Mouse (Mus musculus) spleen, postnatal 10 days (tissue): Measurements from ENCODE around the gene Nt5e.

Source experiments
- DNase-seq, 2 experiments: peaks; one replicate each; pipeline ENCODE4 v3.0.0; 2021 to 2022; ENCODE audit warnings: low spot score in 2 of 2

Gene Nt5e

GRCm38 (mm10) chr9:88344424-88344823, 17.4 kb downstream of the Nt5e start:
- no peak for DNase-seq

- no peak for DNase-seq
Observed at GRCm38 (mm10) chr9:88346857-88347256, 19.9 kb downstream of the Nt5e start.

DNA sequence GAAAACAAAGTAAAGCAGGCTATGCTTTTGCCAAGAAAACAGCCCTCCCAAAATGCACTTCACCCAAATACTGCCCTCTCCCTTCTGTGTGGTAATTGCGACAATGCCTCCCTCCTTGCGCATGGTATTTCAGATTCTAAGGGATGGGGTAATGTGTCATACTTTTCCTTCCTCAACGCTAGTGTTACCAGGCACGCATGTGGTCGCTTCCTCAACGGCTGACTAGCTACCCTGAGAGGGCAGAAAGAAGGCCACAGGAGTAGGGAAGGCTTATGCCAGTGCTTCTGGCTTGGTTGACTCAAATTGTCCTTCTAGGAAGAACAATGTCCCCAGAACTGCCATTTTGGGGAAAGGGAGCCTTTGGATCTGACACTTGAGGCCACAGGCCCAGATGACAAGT, 21.6 kb downstream of the Nt5e start:
- DNase-seq: no peak

DNA sequence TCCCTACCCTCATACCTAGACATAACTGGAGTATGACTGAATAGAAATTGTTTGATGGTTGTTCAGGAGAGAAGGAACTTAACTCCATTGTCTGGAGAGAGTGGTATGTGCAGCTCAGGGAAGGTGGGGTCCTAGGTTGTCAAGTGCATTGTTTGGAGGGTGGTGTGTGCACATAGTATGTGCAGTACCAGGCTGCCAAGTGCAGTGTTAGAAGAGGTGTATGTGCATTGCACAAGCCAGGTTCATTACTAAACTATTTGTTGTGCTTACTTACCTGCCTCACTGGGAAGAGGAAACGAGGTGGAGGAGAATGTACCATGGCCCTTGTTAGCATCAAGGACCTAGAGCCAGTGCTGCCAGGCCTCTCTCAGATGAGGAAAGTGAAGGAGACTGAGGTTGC, 23.3 kb downstream of the Nt5e start:
- DNase-seq: no peak

DNA sequence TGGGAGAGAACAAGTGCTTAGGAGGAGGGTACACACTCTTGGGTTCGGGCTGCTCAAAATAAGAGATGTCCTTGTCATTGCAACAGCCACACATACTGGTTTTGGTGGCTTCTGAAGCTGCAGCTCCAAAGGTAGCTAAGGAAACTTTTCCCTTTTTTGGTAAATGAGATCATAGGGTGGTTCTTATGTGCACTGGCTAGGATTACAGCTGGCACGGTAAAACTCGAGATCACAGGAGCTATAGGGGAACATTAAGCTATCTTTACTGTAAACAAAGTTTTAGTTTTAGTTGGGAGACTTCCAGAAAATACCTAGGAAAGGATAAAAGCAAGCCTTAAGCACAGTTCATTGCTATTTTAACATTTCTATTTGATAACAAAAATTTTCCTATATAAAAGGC, 24.2 kb downstream of the Nt5e start:
- DNase-seq: no peak

- DNase-seq: no peak
Observed at GRCm38 (mm10) chr9:88352741-88353140, 25.7 kb downstream of the Nt5e start.

DNA sequence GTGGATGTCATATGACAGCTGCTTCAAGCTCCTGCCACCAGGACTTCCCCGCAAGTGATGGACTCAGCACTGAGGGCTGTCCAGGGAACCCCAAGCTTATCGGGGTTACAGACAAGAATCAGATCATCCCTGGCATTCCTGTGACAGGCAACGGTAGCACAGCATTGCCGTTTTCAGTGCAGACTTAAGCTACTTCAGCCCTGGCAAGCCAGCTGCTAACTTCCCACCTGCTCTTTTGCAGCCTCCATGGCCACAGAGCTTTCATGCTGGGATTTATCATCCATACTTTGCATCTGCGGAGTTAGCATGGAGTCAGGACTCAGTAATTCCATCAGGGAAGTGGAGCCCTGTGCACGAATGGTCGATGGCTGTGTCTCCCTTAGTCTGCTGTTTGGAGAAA, 26.5 kb downstream of the Nt5e start:
- no peak for DNase-seq

DNA sequence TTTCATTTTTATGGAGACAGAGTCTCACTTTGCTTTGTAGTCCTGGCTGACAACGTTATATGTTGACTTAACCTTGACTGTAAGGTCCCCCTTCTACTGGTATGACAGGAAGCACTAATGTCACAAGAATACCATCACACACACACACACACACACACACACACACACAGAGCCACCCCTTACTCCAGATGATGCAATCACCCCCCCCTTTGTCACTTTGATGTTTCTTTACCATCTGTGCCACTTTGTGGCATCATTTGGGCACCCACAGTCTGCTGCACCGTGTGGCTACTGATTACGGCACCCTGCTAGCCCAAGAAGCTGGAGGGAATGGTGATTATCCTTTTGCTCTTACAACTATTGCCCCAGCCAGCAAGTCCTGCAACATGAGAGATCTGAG, 30.2 kb downstream of the Nt5e start:
- DNase-seq: no peak

- DNase-seq: no peak
Observed at GRCm38 (mm10) chr9:88359140-88359539, 32.1 kb downstream of the Nt5e start.

GRCm38 (mm10) chr9:88361211-88361909, 34.4 kb downstream of the Nt5e start:
- no peak for DNase-seq

GRCm38 (mm10) chr9:88362055-88362850, 35.3 kb downstream of the Nt5e start:
- DNase-seq: no peak

GRCm38 (mm10) chr9:88363102-88363501, 36.1 kb downstream of the Nt5e start:
- DNase-seq: no peak

- DNase-seq: no peak
Observed at GRCm38 (mm10) chr9:88366308-88366707, 39.3 kb downstream of the Nt5e start.

- DNase-seq: no peak
Observed at GRCm38 (mm10) chr9:88366819-88367218, 39.8 kb downstream of the Nt5e start.

DNA sequence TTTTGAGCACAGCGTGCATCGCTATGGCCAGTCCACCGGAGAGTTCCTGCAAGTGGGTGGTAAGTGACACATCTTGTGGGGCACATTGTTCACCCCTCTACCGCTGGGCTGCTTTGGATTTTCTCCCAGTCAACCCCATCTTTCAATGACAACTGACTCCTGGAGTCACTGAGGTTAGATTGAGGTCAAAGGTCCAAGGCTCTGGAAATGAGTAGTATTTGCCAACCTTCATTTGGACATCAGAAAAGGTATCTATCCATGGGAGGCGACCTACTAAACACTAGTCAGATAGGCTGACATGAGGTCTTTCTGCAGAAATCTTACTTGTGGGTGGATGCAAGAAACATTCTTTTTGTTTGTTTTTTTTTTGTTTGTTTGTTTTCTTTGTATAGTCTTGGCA, 40.3 kb downstream of the Nt5e start:
- DNase-seq: no peak

GRCm38 (mm10) chr9:88367751-88368150, 40.8 kb downstream of the Nt5e start:
- no peak for DNase-seq

DNA sequence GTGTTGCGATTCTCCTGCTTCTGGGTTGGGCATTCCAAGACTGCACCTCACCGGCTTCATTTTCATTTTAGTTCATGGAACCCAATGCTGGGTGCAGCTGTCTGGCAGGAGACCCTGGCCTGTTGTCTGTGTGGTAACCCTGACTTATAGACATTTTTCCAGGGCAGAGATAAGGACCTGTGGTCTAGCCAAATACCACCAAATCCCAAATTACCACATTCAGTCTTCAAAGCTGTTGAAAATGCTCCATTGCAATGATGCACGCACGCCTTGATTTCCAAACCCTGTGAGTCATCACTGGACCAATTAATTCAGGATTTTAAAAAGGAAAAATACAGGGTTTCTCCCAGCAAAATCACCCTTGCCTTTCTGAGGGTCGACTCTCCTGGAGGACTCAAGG, 41.5 kb downstream of the Nt5e start:
- no peak for DNase-seq

DNA sequence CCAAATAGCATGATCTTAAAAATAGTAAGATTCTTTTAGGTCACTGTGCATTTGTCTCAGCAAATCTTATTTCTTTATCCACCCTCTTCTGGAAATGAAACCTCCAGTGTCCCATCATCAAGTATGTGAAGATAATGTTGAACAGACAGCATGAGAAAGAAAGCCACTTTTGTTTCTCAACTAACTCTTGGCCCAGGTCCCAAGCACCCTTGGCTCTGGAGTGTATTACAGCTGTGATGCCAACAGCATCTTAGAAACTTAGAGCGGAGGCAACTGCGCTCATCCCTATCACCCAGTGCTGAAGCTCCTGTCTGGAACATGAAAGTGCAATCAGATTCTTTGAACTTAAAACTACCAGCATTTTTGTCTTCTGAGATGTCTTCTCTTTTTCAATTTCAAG, 42.7 kb downstream of the Nt5e start:
- no peak for DNase-seq

DNA sequence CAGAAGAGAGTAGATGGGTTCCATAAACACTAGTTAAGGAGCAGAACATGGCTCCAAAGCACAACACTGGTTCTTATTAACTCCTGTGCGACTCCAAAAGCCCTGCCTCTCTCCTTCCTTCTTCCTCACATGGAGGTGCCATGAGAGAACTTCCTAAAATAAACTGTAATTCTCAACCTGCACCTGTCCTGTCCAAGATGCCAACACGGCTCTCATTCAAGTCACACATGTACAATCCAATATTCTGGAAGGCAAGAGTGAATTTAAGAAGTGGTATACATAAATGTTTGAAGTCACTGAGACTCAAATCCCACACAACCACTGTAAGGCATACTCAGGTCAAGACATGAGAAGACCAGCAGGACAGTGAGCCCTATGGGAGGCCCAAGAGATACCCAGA, 44.2 kb downstream of the Nt5e start:
- DNase-seq: no peak

DNA sequence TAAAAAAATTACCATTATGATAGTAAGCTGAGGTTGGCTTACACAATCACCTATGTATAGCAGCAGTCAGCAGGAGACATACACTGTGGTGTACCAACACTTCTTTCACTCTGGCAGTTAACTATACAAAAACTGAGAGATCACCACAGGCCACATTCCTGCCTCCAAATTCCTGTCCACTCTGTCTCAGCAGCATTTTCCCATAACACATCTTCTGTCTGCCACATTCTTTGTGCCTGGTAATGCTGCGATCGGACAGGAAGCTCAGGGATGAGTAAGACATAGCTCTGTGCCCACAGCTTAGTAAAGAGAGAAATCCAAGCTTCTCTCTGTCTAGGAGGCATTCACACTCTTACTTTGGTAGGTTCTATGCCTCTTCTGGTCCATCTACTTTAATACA, 46.0 kb downstream of the Nt5e start:
- DNase-seq: no peak

GRCm38 (mm10) chr9:88377483-88377882, 50.5 kb downstream of the Nt5e start:
- DNase-seq: no peak

- no peak for DNase-seq
Observed at GRCm38 (mm10) chr9:88379057-88379456, 52.1 kb downstream of the Nt5e start.

- DNase-seq: no peak
Observed at GRCm38 (mm10) chr9:88380076-88380475, 53.1 kb downstream of the Nt5e start.
